Mouse (Mus musculus) spleen, adult 2 months (tissue): ENCODE results near the gene Arid1b. TPM values are rescaled to one million over a fixed set of nuclear protein-coding genes. Genes with fewer than 3 reads are reported as not detected.

ENCODE experiments used
- DNase-seq, 2 experiments: peaks; one replicate each; pipeline versions ENCODE4 v3.0.0 to v3.0.0-alpha.2; 2012 to 2021; ENCODE audit warnings: low spot score in 2 of 2, low read depth in 1 of 2
- H3K27ac ChIP-seq: fragments of 200-500 bp; 2 replicates; pipeline ENCODE4 v1.5.1; 2012; ENCODE audit warnings: low read length, inconsistent platforms; ENCODE audit not compliant: insufficient read depth
- H3K27me3 ChIP-seq: fragments of 200-500 bp; 2 replicates; pipeline ENCODE4 v1.6.1; 2012; ENCODE audit warnings: mild to moderate bottlenecking, moderate library complexity, low read length, inconsistent platforms; ENCODE audit not compliant: control insufficient read depth, insufficient read depth
- H3K36me3 ChIP-seq: fragments of 200-500 bp; 2 replicates; pipeline ENCODE4 v1.6.1; 2012; ENCODE audit warnings: mild to moderate bottlenecking, low read length, inconsistent platforms; ENCODE audit not compliant: control insufficient read depth, insufficient read depth
- H3K4me1 ChIP-seq: fragments of 200-500 bp; 2 replicates; pipeline ENCODE4 v1.6.1; 2011; ENCODE audit warnings: inconsistent platforms; ENCODE audit not compliant: control insufficient read depth, insufficient read depth, insufficient read length
- H3K4me3 ChIP-seq: fragments of 200-500 bp; 2 replicates; pipeline ENCODE4 v1.5.1; 2011; ENCODE audit warnings: mild to moderate bottlenecking, inconsistent platforms; ENCODE audit not compliant: insufficient read depth, insufficient read length; ENCODE audit errors: extremely low read depth
- CTCF ChIP-seq: fragments of 200-500 bp; IDR thresholded peaks from 2 replicates; pipeline ENCODE4 v1.5.1; 2011; ENCODE audit warnings: mild to moderate bottlenecking, inconsistent platforms; ENCODE audit not compliant: insufficient read depth, insufficient read length, insufficient replicate concordance; ENCODE audit errors: extremely low read depth
- POLR2A ChIP-seq: fragments of 200-500 bp; IDR thresholded peaks from 2 replicates; pipeline ENCODE4 v1.6.1; 2011; ENCODE audit warnings: low read depth, low read length, inconsistent platforms
- WGBS: fragments of 180-500 bp; shearing (Covaris S2); methylation state at CpG from one replicate; pipeline ENCODE4 v1.1.7; 2018; 5-methylcytosine and 5-hydroxymethylcytosine counted together
- polyA plus RNA-seq: library from polyadenylated mRNA; depleted of rRNA; stranded (reverse); fragments of >200 nt; gene quantifications from 2 replicates; pipeline ENCODE4 v1.2.3, GENCODE M21; 2012

The Arid1b gene
- polyA plus RNA-seq, 1 experiment: 53.5 TPM

- Histone ChIP-seq H3K27ac (no peak overlapping the region), H3K36me3 (no peaks in the 10 kb centered on the region), H3K4me3 (no peak overlapping the region), H3K4me1 (peaks cover 22% of the 10 kb centered on the region), H3K27me3 (no peaks in the 10 kb centered on the region)
- WGBS: 62% methylated on average over 2 of the region's 2 CpGs
- DNase-seq: no peak
- TF ChIP-seq CTCF: no peak
- TF ChIP-seq POLR2A: no peak
These were observed 107.8 kb downstream of the Arid1b start for GRCm38 (mm10) chr17:5101887-5102286.

GRCm38 (mm10) chr17:5105746-5106145 lies 111.6 kb downstream of the Arid1b start:
- no peaks in the 10 kb centered on the region for H3K36me3 ChIP-seq
- no peak for TF ChIP-seq CTCF
- no peak for TF ChIP-seq POLR2A
- no peak overlapping the region for H3K27ac ChIP-seq
- H3K27me3 ChIP-seq: no peaks in the 10 kb centered on the region
- no peak for DNase-seq
- WGBS: 89% methylated on average over 6 of the region's 6 CpGs
- peaks cover 23% of the 10 kb centered on the region; the same call in 1 of the 2 replicates for H3K4me1 ChIP-seq
- H3K4me3 ChIP-seq: no peak overlapping the region

- TF ChIP-seq POLR2A: no peak
- TF ChIP-seq CTCF: no peak
- DNase-seq: no peak
- WGBS: 79% methylated on average over 11 of the region's 11 CpGs
- Histone ChIP-seq H3K4me3 (no peak overlapping the region), H3K27ac (no peak overlapping the region), H3K36me3 (no peaks in the 10 kb centered on the region), H3K4me1 (peaks cover 23% of the 10 kb centered on the region; the same call in 1 of the 2 replicates), H3K27me3 (no peaks in the 10 kb centered on the region)
These were observed 112.4 kb downstream of the Arid1b start for GRCm38 (mm10) chr17:5106263-5107195.

- no peaks in the 10 kb centered on the region for H3K36me3 ChIP-seq
- no peak for DNase-seq
- TF ChIP-seq CTCF (no peak), POLR2A (no peak)
- H3K27ac ChIP-seq: no peak overlapping the region
- peaks cover 19% of the 10 kb centered on the region; the same call in 1 of the 2 replicates for H3K4me1 ChIP-seq
- no peaks in the 10 kb centered on the region for H3K27me3 ChIP-seq
- 55% methylated on average over 4 of the region's 4 CpGs for WGBS
- no peak overlapping the region for H3K4me3 ChIP-seq
These were observed 113.4 kb downstream of the Arid1b start for GRCm38 (mm10) chr17:5107501-5107900.

- TF ChIP-seq CTCF: no peak
- no peak for TF ChIP-seq POLR2A
- WGBS: 37% methylated on average over 1 of the region's 1 CpGs
- Histone ChIP-seq H3K4me1 (peaks cover 19% of the 10 kb centered on the region; the same call in 1 of the 2 replicates), H3K36me3 (no peaks in the 10 kb centered on the region), H3K4me3 (no peak overlapping the region), H3K27me3 (no peaks in the 10 kb centered on the region), H3K27ac (no peak overlapping the region)
- DNase-seq: no peak
These were observed 113.9 kb downstream of the Arid1b start for GRCm38 (mm10) chr17:5108022-5108421.

- no peak for DNase-seq
- Histone ChIP-seq H3K4me1 (peaks cover 19% of the 10 kb centered on the region; the same call in 1 of the 2 replicates), H3K27me3 (no peaks in the 10 kb centered on the region), H3K27ac (no peak overlapping the region), H3K4me3 (no peak overlapping the region), H3K36me3 (no peaks in the 10 kb centered on the region)
- TF ChIP-seq POLR2A: no peak
- no peak for TF ChIP-seq CTCF
- 80% methylated on average over 2 of the region's 2 CpGs for WGBS
These were observed 114.5 kb downstream of the Arid1b start for GRCm38 (mm10) chr17:5108546-5109142.

- H3K27ac ChIP-seq: no peak overlapping the region
- no peak for DNase-seq
- H3K4me3 ChIP-seq: no peak overlapping the region
- H3K36me3 ChIP-seq: no peaks in the 10 kb centered on the region
- TF ChIP-seq POLR2A (no peak), CTCF (no peak)
- H3K27me3 ChIP-seq: no peaks in the 10 kb centered on the region
- peaks cover 19% of the 10 kb centered on the region; the same call in 1 of the 2 replicates for H3K4me1 ChIP-seq
- 90% methylated on average over 8 of the region's 8 CpGs for WGBS
These were observed 115.2 kb downstream of the Arid1b start for GRCm38 (mm10) chr17:5109343-5109742.
